Mouse (Mus musculus): ENCODE data around the gene S1pr1. TPM values are rescaled to one million over a fixed set of nuclear protein-coding genes. Genes with fewer than 3 reads are reported as not detected.

Gene S1pr1
- polyA plus RNA-seq, 1 experiment from 2014 or later = 15.6 TPM

- ATAC-seq (replicated peaks; ENCODE audit: insufficient number of reproducible peaks, low FRiP score, low TSS enrichment, low read depth) = no peak
These were observed 19.5 kb downstream of the S1pr1 start for GRCm38 (mm10) chr3:115695194-115695891.

GRCm38 (mm10) chr3:115694168-115694567 is 20.7 kb downstream of the S1pr1 start:
- Histone ChIP-seq H3K9ac (replicated peaks; ENCODE audit: low read length) (no peak overlapping the region), H3K27ac (replicated peaks; ENCODE audit: low read depth, low read length) (no peak overlapping the region), H3K27me3 (ENCODE audit: control insufficient read depth, insufficient read depth, low read length) (no peaks in the 10 kb centered on the region), H3K9me3 (replicated peaks; ENCODE audit: control insufficient read depth, low read length) (no peaks in the 10 kb centered on the region), H3K4me1 (ENCODE audit: control insufficient read depth, insufficient read depth, low read length) (no peaks in the 10 kb centered on the region), H3K4me2 (ENCODE audit: low read depth, low read length) (no peak overlapping the region), H3K4me3 (ENCODE audit: low read depth, low read length) (no peak overlapping the region), H3K36me3 (replicated peaks; ENCODE audit: control insufficient read depth, insufficient read depth, low read depth, low read length) (no peaks in the 10 kb centered on the region)
- ATAC-seq (replicated peaks; ENCODE audit: insufficient number of reproducible peaks, low FRiP score, low TSS enrichment, low read depth) (no peak), DNase-seq (ENCODE audit: low spot score) (no peak)
- WGBS = 82% methylated on average over 5 of the region's 5 CpGs

More at GRCm38 (mm10) chr3:115695194-115695891, 19.5 kb downstream of the S1pr1 start:
- no peak overlapping the region for H3K4me2 ChIP-seq (ENCODE audit: low read depth, low read length)
- H3K4me1 ChIP-seq (ENCODE audit: control insufficient read depth, insufficient read depth, low read length) = no peaks in the 10 kb centered on the region
- no peaks in the 10 kb centered on the region for H3K9me3 ChIP-seq (replicated peaks; ENCODE audit: control insufficient read depth, low read length)
- H3K27ac ChIP-seq (replicated peaks; ENCODE audit: low read depth, low read length) = no peak overlapping the region
- no peaks in the 10 kb centered on the region for H3K27me3 ChIP-seq (ENCODE audit: control insufficient read depth, insufficient read depth, low read length)
- DNase-seq (ENCODE audit: low spot score) = no peak
- WGBS = 79% methylated on average over 8 of the region's 8 CpGs
- no peaks in the 10 kb centered on the region for H3K36me3 ChIP-seq (replicated peaks; ENCODE audit: control insufficient read depth, insufficient read depth, low read depth, low read length)
- no peak overlapping the region for H3K4me3 ChIP-seq (ENCODE audit: low read depth, low read length)
- no peak overlapping the region for H3K9ac ChIP-seq (replicated peaks; ENCODE audit: low read length)

GRCm38 (mm10) chr3:115693390-115693789 is 21.5 kb downstream of the S1pr1 start:
- no peak for DNase-seq (ENCODE audit: low spot score)

GRCm38 (mm10) chr3:115692857-115693256 is 22.0 kb downstream of the S1pr1 start:
- ATAC-seq (replicated peaks; ENCODE audit: insufficient number of reproducible peaks, low FRiP score, low TSS enrichment, low read depth) = no peak
- Histone ChIP-seq H3K9ac (replicated peaks; ENCODE audit: low read length) (no peak overlapping the region), H3K9me3 (replicated peaks; ENCODE audit: control insufficient read depth, low read length) (no peaks in the 10 kb centered on the region), H3K4me3 (ENCODE audit: low read depth, low read length) (no peak overlapping the region), H3K4me2 (ENCODE audit: low read depth, low read length) (no peak overlapping the region), H3K27ac (replicated peaks; ENCODE audit: low read depth, low read length) (no peak overlapping the region), H3K4me1 (ENCODE audit: control insufficient read depth, insufficient read depth, low read length) (no peaks in the 10 kb centered on the region), H3K36me3 (replicated peaks; ENCODE audit: control insufficient read depth, insufficient read depth, low read depth, low read length) (no peaks in the 10 kb centered on the region), H3K27me3 (ENCODE audit: control insufficient read depth, insufficient read depth, low read length) (no peaks in the 10 kb centered on the region)
- no peak for DNase-seq (ENCODE audit: low spot score)
- WGBS = 55% methylated on average over 4 of the region's 4 CpGs

More at GRCm38 (mm10) chr3:115693390-115693789, 21.5 kb downstream of the S1pr1 start:
- H3K27ac ChIP-seq (replicated peaks; ENCODE audit: low read depth, low read length) = no peak overlapping the region
- H3K4me2 ChIP-seq (ENCODE audit: low read depth, low read length) = no peak overlapping the region
- no peaks in the 10 kb centered on the region for H3K9me3 ChIP-seq (replicated peaks; ENCODE audit: control insufficient read depth, low read length)
- no peak for ATAC-seq (replicated peaks; ENCODE audit: insufficient number of reproducible peaks, low FRiP score, low TSS enrichment, low read depth)
- no peak overlapping the region for H3K4me3 ChIP-seq (ENCODE audit: low read depth, low read length)
- WGBS = 86% methylated on average over 12 of the region's 12 CpGs
- no peaks in the 10 kb centered on the region for H3K27me3 ChIP-seq (ENCODE audit: control insufficient read depth, insufficient read depth, low read length)
- no peaks in the 10 kb centered on the region for H3K4me1 ChIP-seq (ENCODE audit: control insufficient read depth, insufficient read depth, low read length)
- H3K9ac ChIP-seq (replicated peaks; ENCODE audit: low read length) = no peak overlapping the region
- H3K36me3 ChIP-seq (replicated peaks; ENCODE audit: control insufficient read depth, insufficient read depth, low read depth, low read length) = no peaks in the 10 kb centered on the region

GRCm38 (mm10) chr3:115692384-115692783 is 22.5 kb downstream of the S1pr1 start:
- Histone ChIP-seq H3K36me3 (replicated peaks; ENCODE audit: control insufficient read depth, insufficient read depth, low read depth, low read length) (no peaks in the 10 kb centered on the region), H3K4me1 (ENCODE audit: control insufficient read depth, insufficient read depth, low read length) (no peaks in the 10 kb centered on the region), H3K27me3 (ENCODE audit: control insufficient read depth, insufficient read depth, low read length) (no peaks in the 10 kb centered on the region), H3K27ac (replicated peaks; ENCODE audit: low read depth, low read length) (no peak overlapping the region), H3K9ac (replicated peaks; ENCODE audit: low read length) (no peak overlapping the region), H3K4me2 (ENCODE audit: low read depth, low read length) (no peak overlapping the region), H3K4me3 (ENCODE audit: low read depth, low read length) (no peak overlapping the region), H3K9me3 (replicated peaks; ENCODE audit: control insufficient read depth, low read length) (no peaks in the 10 kb centered on the region)
- ATAC-seq (replicated peaks; ENCODE audit: insufficient number of reproducible peaks, low FRiP score, low TSS enrichment, low read depth) (no peak), DNase-seq (ENCODE audit: low spot score) (no peak)
- WGBS = 92% methylated on average over 5 of the region's 5 CpGs

GRCm38 (mm10) chr3:115689920-115690319 is 25.0 kb downstream of the S1pr1 start:
- no peak overlapping the region for H3K9ac ChIP-seq (replicated peaks; ENCODE audit: low read length)
- 65% methylated on average over 1 of the region's 1 CpGs for WGBS
- H3K4me2 ChIP-seq (ENCODE audit: low read depth, low read length) = no peak overlapping the region
- no peaks in the 10 kb centered on the region for H3K27me3 ChIP-seq (ENCODE audit: control insufficient read depth, insufficient read depth, low read length)
- no peaks in the 10 kb centered on the region for H3K9me3 ChIP-seq (replicated peaks; ENCODE audit: control insufficient read depth, low read length)
- no peaks in the 10 kb centered on the region for H3K4me1 ChIP-seq (ENCODE audit: control insufficient read depth, insufficient read depth, low read length)
- H3K27ac ChIP-seq (replicated peaks; ENCODE audit: low read depth, low read length) = no peak overlapping the region
- ATAC-seq (replicated peaks; ENCODE audit: insufficient number of reproducible peaks, low FRiP score, low TSS enrichment, low read depth) = no peak
- H3K36me3 ChIP-seq (replicated peaks; ENCODE audit: control insufficient read depth, insufficient read depth, low read depth, low read length) = no peaks in the 10 kb centered on the region
- no peak for DNase-seq (ENCODE audit: low spot score)
- H3K4me3 ChIP-seq (ENCODE audit: low read depth, low read length) = no peak overlapping the region

- Histone ChIP-seq H3K4me1 (ENCODE audit: control insufficient read depth, insufficient read depth, low read length) (no peaks in the 10 kb centered on the region), H3K9me3 (replicated peaks; ENCODE audit: control insufficient read depth, low read length) (no peaks in the 10 kb centered on the region), H3K27me3 (ENCODE audit: control insufficient read depth, insufficient read depth, low read length) (no peaks in the 10 kb centered on the region), H3K4me3 (ENCODE audit: low read depth, low read length) (no peak overlapping the region), H3K4me2 (ENCODE audit: low read depth, low read length) (no peak overlapping the region), H3K27ac (replicated peaks; ENCODE audit: low read depth, low read length) (no peak overlapping the region), H3K36me3 (replicated peaks; ENCODE audit: control insufficient read depth, insufficient read depth, low read depth, low read length) (no peaks in the 10 kb centered on the region), H3K9ac (replicated peaks; ENCODE audit: low read length) (no peak overlapping the region)
- WGBS = 46% methylated on average over 8 of the region's 8 CpGs
- ATAC-seq (replicated peaks; ENCODE audit: insufficient number of reproducible peaks, low FRiP score, low TSS enrichment, low read depth) (no peak), DNase-seq (ENCODE audit: low spot score) (no peak)
These were observed 25.5 kb downstream of the S1pr1 start for GRCm38 (mm10) chr3:115689352-115689751.

GRCm38 (mm10) chr3:115687821-115688220 is 27.1 kb downstream of the S1pr1 start:
- Histone ChIP-seq H3K9ac (replicated peaks; ENCODE audit: low read length) (no peak overlapping the region), H3K4me2 (ENCODE audit: low read depth, low read length) (no peak overlapping the region), H3K36me3 (replicated peaks; ENCODE audit: control insufficient read depth, insufficient read depth, low read depth, low read length) (no peaks in the 10 kb centered on the region), H3K4me3 (ENCODE audit: low read depth, low read length) (no peak overlapping the region), H3K9me3 (replicated peaks; ENCODE audit: control insufficient read depth, low read length) (no peaks in the 10 kb centered on the region), H3K27me3 (ENCODE audit: control insufficient read depth, insufficient read depth, low read length) (no peaks in the 10 kb centered on the region), H3K27ac (replicated peaks; ENCODE audit: low read depth, low read length) (no peak overlapping the region), H3K4me1 (ENCODE audit: control insufficient read depth, insufficient read depth, low read length) (no peaks in the 10 kb centered on the region)
- DNase-seq (ENCODE audit: low spot score) = no peak
- no peak for ATAC-seq (replicated peaks; ENCODE audit: insufficient number of reproducible peaks, low FRiP score, low TSS enrichment, low read depth)
- 82% methylated on average over 2 of the region's 2 CpGs for WGBS
